Mouse (Mus musculus): ENCODE measurements around the gene Igfbp7. TPM values are rescaled to one million over a fixed set of nuclear protein-coding genes. Genes with fewer than 3 reads are reported as not detected.

Gene Igfbp7
- polyA plus RNA-seq, 1 experiment from 2014 or later = 35.8 TPM

GRCm38 (mm10) chr5:77374945-77375344, 32.9 kb downstream of the Igfbp7 start:
- H3K4me2 ChIP-seq (replicated peaks) = no peak overlapping the region
- H3K9me3 ChIP-seq = no peaks in the 10 kb centered on the region
- H3K9ac ChIP-seq (replicated peaks) = no peak overlapping the region
- H3K4me3 ChIP-seq = no peak overlapping the region
- H3K27ac ChIP-seq (replicated peaks) = no peak overlapping the region
- H3K4me1 ChIP-seq = 0 out of 2 replicates have a peak, but pooled peaks cover 4% of the 10 kb centered on the region
- no peak for ATAC-seq (ENCODE audit: low FRiP score, low read depth)
- no peaks in the 10 kb centered on the region for H3K27me3 ChIP-seq
- 80% methylated on average over 3 of the region's 3 CpGs for WGBS
- H3K36me3 ChIP-seq = no peaks in the 10 kb centered on the region

GRCm38 (mm10) chr5:77372778-77373177, 35.1 kb downstream of the Igfbp7 start:
- H3K4me2 ChIP-seq (replicated peaks) = no peak overlapping the region
- no peaks in the 10 kb centered on the region for H3K36me3 ChIP-seq
- no peak overlapping the region for H3K9ac ChIP-seq (replicated peaks)
- H3K27ac ChIP-seq (replicated peaks) = no peak overlapping the region
- 77% methylated on average over 6 of the region's 6 CpGs for WGBS
- H3K4me3 ChIP-seq = no peak overlapping the region
- H3K27me3 ChIP-seq = no peaks in the 10 kb centered on the region
- 0 out of 2 replicates have a peak, but pooled peaks cover 4% of the 10 kb centered on the region for H3K4me1 ChIP-seq
- no peak for ATAC-seq (ENCODE audit: low FRiP score, low read depth)
- no peaks in the 10 kb centered on the region for H3K9me3 ChIP-seq

DNA sequence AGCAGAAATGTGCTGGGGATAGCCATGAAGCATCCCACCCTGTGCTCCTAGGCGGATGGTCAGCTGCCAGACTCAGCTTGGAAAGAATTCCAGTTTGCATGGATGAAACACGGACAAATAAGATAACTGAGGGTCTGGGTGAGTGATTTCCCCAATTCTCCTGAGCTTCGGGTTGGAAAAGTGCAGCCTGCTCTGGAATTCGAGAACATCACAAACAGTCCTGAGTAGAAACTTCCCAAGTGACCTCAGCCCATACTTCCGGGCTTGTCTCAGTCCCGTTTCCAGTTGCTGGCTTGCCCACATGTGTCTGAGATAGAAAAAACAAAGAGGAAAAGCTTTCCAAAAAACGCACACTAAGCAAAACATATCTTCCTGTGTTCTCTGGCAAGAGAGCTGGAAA, 35.6 kb downstream of the Igfbp7 start:
- Histone ChIP-seq H3K4me1 (0 out of 2 replicates have a peak, but pooled peaks cover 4% of the 10 kb centered on the region), H3K27me3 (no peaks in the 10 kb centered on the region), H3K9me3 (no peaks in the 10 kb centered on the region), H3K27ac (replicated peaks) (no peak overlapping the region), H3K36me3 (no peaks in the 10 kb centered on the region), H3K4me3 (no peak overlapping the region), H3K4me2 (replicated peaks) (no peak overlapping the region), H3K9ac (replicated peaks) (no peak overlapping the region)
- no peak for ATAC-seq (ENCODE audit: low FRiP score, low read depth)
- 83% methylated on average over 7 of the region's 7 CpGs for WGBS

- no peak for ATAC-seq (ENCODE audit: low FRiP score, low read depth)
- Histone ChIP-seq H3K9me3 (no peaks in the 10 kb centered on the region), H3K4me2 (replicated peaks) (no peak overlapping the region), H3K27ac (replicated peaks) (no peak overlapping the region), H3K36me3 (no peaks in the 10 kb centered on the region), H3K27me3 (0 out of 2 replicates have a peak, but pooled peaks cover 3% of the 10 kb centered on the region), H3K4me1 (0 out of 2 replicates have a peak, but pooled peaks cover 4% of the 10 kb centered on the region), H3K9ac (replicated peaks) (no peak overlapping the region), H3K4me3 (no peak overlapping the region)
- 79% methylated on average over 5 of the region's 5 CpGs for WGBS
Measured at GRCm38 (mm10) chr5:77370378-77370892, 37.4 kb downstream of the Igfbp7 start.

DNA sequence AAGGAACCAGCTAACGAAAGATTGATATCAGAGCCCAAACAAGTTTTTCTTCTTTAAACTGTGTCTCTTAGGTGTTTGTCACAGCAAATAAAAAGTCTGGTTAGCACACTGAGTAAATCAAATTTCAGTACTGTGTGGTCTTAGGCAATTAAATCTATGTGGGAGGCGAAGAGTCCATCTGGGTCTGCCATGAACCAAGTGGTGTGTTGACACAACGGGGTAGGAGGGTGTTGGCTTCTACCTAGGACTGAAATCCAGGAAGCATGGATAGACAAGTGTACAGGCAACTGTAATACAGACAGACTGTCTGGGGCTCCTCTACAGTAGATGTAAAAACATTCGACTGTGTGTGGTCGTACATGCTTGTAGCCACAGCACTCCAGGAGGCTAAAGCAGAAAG, 38.4 kb downstream of the Igfbp7 start:
- 0 out of 2 replicates have a peak, but pooled peaks cover 3% of the 10 kb centered on the region for H3K27me3 ChIP-seq
- H3K9me3 ChIP-seq = no peaks in the 10 kb centered on the region
- H3K4me2 ChIP-seq (replicated peaks) = no peak overlapping the region
- no peak overlapping the region for H3K9ac ChIP-seq (replicated peaks)
- WGBS = 84% methylated on average over 5 of the region's 5 CpGs
- 0 out of 2 replicates have a peak, but pooled peaks cover 4% of the 10 kb centered on the region for H3K4me1 ChIP-seq
- no peak overlapping the region for H3K27ac ChIP-seq (replicated peaks)
- H3K4me3 ChIP-seq = no peak overlapping the region
- ATAC-seq (ENCODE audit: low FRiP score, low read depth) = no peak
- no peaks in the 10 kb centered on the region for H3K36me3 ChIP-seq

DNA sequence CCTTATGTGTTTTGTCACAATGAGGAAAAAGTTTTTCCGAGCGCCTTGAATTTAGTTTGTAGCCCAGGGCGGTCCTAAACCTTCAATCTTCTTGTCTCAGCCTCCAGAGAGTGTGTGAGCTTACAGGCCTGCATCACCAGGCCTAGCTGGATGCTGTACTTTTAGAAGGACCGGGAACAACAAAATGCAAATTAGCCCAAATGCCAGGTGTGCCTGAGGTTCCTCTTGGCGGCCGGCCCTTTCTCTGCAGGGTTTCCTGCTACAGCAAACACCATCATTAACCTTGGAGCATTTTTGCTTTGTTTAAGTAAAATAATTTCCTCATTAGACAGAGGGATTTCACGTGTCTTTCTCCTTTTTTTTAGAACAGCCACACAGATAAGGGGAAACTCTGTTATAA, 39.6 kb downstream of the Igfbp7 start:
- H3K4me2 ChIP-seq (replicated peaks) = no peak overlapping the region
- H3K4me1 ChIP-seq = 0 out of 2 replicates have a peak, but pooled peaks cover 4% of the 10 kb centered on the region
- no peaks in the 10 kb centered on the region for H3K36me3 ChIP-seq
- no peak overlapping the region for H3K27ac ChIP-seq (replicated peaks)
- no peaks in the 10 kb centered on the region for H3K9me3 ChIP-seq
- 0 out of 2 replicates have a peak, but pooled peaks cover 3% of the 10 kb centered on the region for H3K27me3 ChIP-seq
- 43% methylated on average over 7 of the region's 7 CpGs for WGBS
- H3K9ac ChIP-seq (replicated peaks) = no peak overlapping the region
- no peak overlapping the region for H3K4me3 ChIP-seq
- ATAC-seq (ENCODE audit: low FRiP score, low read depth) = no peak

DNA sequence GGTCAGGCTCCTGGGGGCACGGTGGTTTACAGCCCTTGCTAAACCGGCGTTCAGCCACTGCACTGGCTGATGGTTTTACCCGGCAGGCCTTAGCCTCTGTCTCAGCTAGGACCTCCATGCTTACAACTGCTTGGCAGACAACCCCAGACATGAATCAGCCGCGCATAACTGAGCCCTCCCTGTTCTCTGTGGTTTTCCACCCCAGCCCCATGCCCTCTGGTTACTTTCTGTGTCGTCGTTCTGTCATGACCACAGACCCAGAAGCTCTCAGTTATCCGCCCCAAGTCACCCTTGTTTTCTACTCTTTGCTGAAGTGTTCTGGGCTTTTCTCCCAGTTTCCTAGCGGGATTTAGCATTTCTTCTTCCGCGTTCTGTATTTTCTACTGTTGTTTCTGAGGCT, 40.2 kb downstream of the Igfbp7 start:
- WGBS = 61% methylated on average over 12 of the region's 12 CpGs
- Histone ChIP-seq H3K27ac (replicated peaks) (no peak overlapping the region), H3K9me3 (no peaks in the 10 kb centered on the region), H3K36me3 (no peaks in the 10 kb centered on the region), H3K4me2 (replicated peaks) (no peak overlapping the region), H3K27me3 (0 out of 2 replicates have a peak, but pooled peaks cover 3% of the 10 kb centered on the region), H3K4me1 (0 out of 2 replicates have a peak, but pooled peaks cover 2% of the 10 kb centered on the region), H3K9ac (replicated peaks) (no peak overlapping the region), H3K4me3 (no peak overlapping the region)
- ATAC-seq (ENCODE audit: low FRiP score, low read depth) = no peak

- no peaks in the 10 kb centered on the region for H3K4me1 ChIP-seq
- no peak overlapping the region for H3K4me3 ChIP-seq
- no peak overlapping the region for H3K27ac ChIP-seq (replicated peaks)
- H3K4me2 ChIP-seq (replicated peaks) = no peak overlapping the region
- no peaks in the 10 kb centered on the region for H3K9me3 ChIP-seq
- H3K9ac ChIP-seq (replicated peaks) = no peak overlapping the region
- no peaks in the 10 kb centered on the region for H3K36me3 ChIP-seq
- ATAC-seq (ENCODE audit: low FRiP score, low read depth) = no peak
- H3K27me3 ChIP-seq = 0 out of 2 replicates have a peak, but pooled peaks cover 3% of the 10 kb centered on the region
- 91% methylated on average over 1 of the region's 1 CpGs for WGBS
Measured at GRCm38 (mm10) chr5:77367145-77367544, 40.7 kb downstream of the Igfbp7 start.

- H3K4me3 ChIP-seq = no peak overlapping the region
- no peaks in the 10 kb centered on the region for H3K36me3 ChIP-seq
- no peak overlapping the region for H3K4me2 ChIP-seq (replicated peaks)
- H3K27me3 ChIP-seq = 0 out of 2 replicates have a peak, but pooled peaks cover 3% of the 10 kb centered on the region
- ATAC-seq (ENCODE audit: low FRiP score, low read depth) = no peak
- no peaks in the 10 kb centered on the region for H3K4me1 ChIP-seq
- H3K27ac ChIP-seq (replicated peaks) = no peak overlapping the region
- WGBS = 85% methylated on average over 8 of the region's 8 CpGs
- no peak overlapping the region for H3K9ac ChIP-seq (replicated peaks)
- no peaks in the 10 kb centered on the region for H3K9me3 ChIP-seq
Measured at GRCm38 (mm10) chr5:77366313-77366712, 41.5 kb downstream of the Igfbp7 start.

GRCm38 (mm10) chr5:77364443-77365038, 43.3 kb downstream of the Igfbp7 start:
- Histone ChIP-seq H3K27ac (replicated peaks) (no peak overlapping the region), H3K27me3 (0 out of 2 replicates have a peak, but pooled peaks cover 3% of the 10 kb centered on the region), H3K36me3 (no peaks in the 10 kb centered on the region), H3K4me3 (no peak overlapping the region), H3K9me3 (no peaks in the 10 kb centered on the region), H3K4me1 (no peaks in the 10 kb centered on the region), H3K9ac (replicated peaks) (no peak overlapping the region), H3K4me2 (replicated peaks) (no peak overlapping the region)
- no peak for ATAC-seq (ENCODE audit: low FRiP score, low read depth)
- WGBS = 96% methylated on average over 3 of the region's 3 CpGs

DNA sequence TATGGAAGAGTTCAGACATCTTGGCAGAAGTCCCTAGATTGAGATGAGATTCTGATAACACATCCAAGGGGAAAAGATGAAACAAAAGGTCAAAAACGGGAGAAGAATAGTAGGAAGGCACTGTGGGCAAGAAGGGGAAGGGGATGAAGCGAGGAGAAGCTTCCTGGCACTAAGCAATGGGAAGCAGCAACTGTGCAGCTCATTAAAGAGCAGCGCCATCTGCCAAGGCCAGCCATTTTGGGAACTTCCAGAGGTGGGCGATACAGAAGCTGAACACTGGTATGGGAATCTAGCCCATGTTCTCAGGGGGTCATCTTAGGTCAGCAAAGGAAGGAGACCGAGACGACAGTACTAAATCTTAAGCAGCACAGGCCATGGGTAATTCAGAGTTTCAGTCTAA, 44.2 kb downstream of the Igfbp7 start:
- no peak overlapping the region for H3K4me2 ChIP-seq (replicated peaks)
- ATAC-seq (ENCODE audit: low FRiP score, low read depth) = no peak
- H3K4me1 ChIP-seq = no peaks in the 10 kb centered on the region
- 91% methylated on average over 6 of the region's 6 CpGs for WGBS
- H3K4me3 ChIP-seq = no peak overlapping the region
- no peak overlapping the region for H3K27ac ChIP-seq (replicated peaks)
- H3K9me3 ChIP-seq = no peaks in the 10 kb centered on the region
- no peaks in the 10 kb centered on the region for H3K36me3 ChIP-seq
- no peak overlapping the region for H3K9ac ChIP-seq (replicated peaks)
- H3K27me3 ChIP-seq = 0 out of 2 replicates have a peak, but pooled peaks cover 3% of the 10 kb centered on the region

- H3K27ac ChIP-seq (replicated peaks) = no peak overlapping the region
- no peaks in the 10 kb centered on the region for H3K9me3 ChIP-seq
- H3K4me3 ChIP-seq = no peak overlapping the region
- WGBS = 56% methylated on average over 3 of the region's 3 CpGs
- H3K9ac ChIP-seq (replicated peaks) = no peak overlapping the region
- no peak overlapping the region for H3K4me2 ChIP-seq (replicated peaks)
- H3K4me1 ChIP-seq = peaks cover 8% of the 10 kb centered on the region; the same call in 1 of the 2 replicates
- peaks cover 8% of the 10 kb centered on the region; the same call in 1 of the 2 replicates for H3K27me3 ChIP-seq
- no peaks in the 10 kb centered on the region for H3K36me3 ChIP-seq
- ATAC-seq (ENCODE audit: low FRiP score, low read depth) = no peak
Measured at GRCm38 (mm10) chr5:77362120-77362519, 45.7 kb downstream of the Igfbp7 start.
